Mouse (Mus musculus): ENCODE data around the gene Ppm1j.
"Not testable (repeated sequence)": the region's sequence is repeated elsewhere in the genome, so short reads cannot be mapped to it uniquely, and the experiment has no call there.

Gene Ppm1j

GRCm38 (mm10) chr3:104813227-104813626 is 32.4 kb downstream of the Ppm1j start:
- DNase-seq (ENCODE audit: low read depth, low spot score), result not testable (repeated sequence)

GRCm38 (mm10) chr3:104814746-104815145 is 33.9 kb downstream of the Ppm1j start:
- peak; percentile 58 for DNase-seq (ENCODE audit: low read depth, low spot score)

GRCm38 (mm10) chr3:104815346-104815745 is 34.5 kb downstream of the Ppm1j start:
- DNase-seq (ENCODE audit: low read depth, low spot score), result peak; percentile 95

GRCm38 (mm10) chr3:104816130-104816529 is 35.3 kb downstream of the Ppm1j start:
- no peak for DNase-seq (ENCODE audit: low read depth, low spot score)

GRCm38 (mm10) chr3:104817481-104817990 is 36.7 kb downstream of the Ppm1j start:
- peak; percentile 62 for DNase-seq (ENCODE audit: low read depth, low spot score)

GRCm38 (mm10) chr3:104817991-104818748 is 37.3 kb downstream of the Ppm1j start, which contains the start of gene Mov10:
Gene Mov10 (minus strand): TSS chr3:104818563.
- peak; percentile 95 for DNase-seq (ENCODE audit: low read depth, low spot score)

- DNase-seq (ENCODE audit: low read depth, low spot score), result no peak
These were observed 37.9 kb downstream of the Ppm1j start for GRCm38 (mm10) chr3:104818749-104819134.

GRCm38 (mm10) chr3:104820426-104820825 is 39.6 kb downstream of the Ppm1j start:
- DNase-seq (ENCODE audit: low read depth, low spot score), result no peak

GRCm38 (mm10) chr3:104822413-104822812 is 41.6 kb downstream of the Ppm1j start:
- no peak for DNase-seq (ENCODE audit: low read depth, low spot score)

Measured in ZHBTc4 (cell line).